Mouse (Mus musculus): ENCODE data around the gene Samd4b.

- TF ChIP-seq POLR2A (IDR thresholded peaks at IDR 0.05; ENCODE audit: borderline replicate concordance, extremely low read depth, low read depth, low read length) (no peak), CTCF (IDR thresholded peaks at IDR 0.05; ENCODE audit: insufficient read depth, low read length) (no peak)
Observed at GRCm38 (mm10) chr7:28583570-28584344, 14.2 kb downstream of the Samd4b start.

Measured in lung, adult 2 months (tissue).